Mouse (Mus musculus) heart, postnatal 0 days (tissue): ENCODE results near the gene Fig4.

Experiments
- CTCF ChIP-seq: IDR thresholded peaks from 2 replicates; pipeline ENCODE4 v1.5.1; 2016; ENCODE audit warnings: antibody characterized with exemption, control low read depth, low read depth
- EP300 ChIP-seq: IDR thresholded peaks from 2 replicates; pipeline ENCODE4 v1.6.1; 2016; ENCODE audit warnings: antibody characterized with exemption, low read depth

GRCm38 (mm10) chr10:41151441-41151840 is 151.6 kb downstream of the Fig4 start:
- TF ChIP-seq CTCF (no peak), EP300 (no peak)
